Mouse (Mus musculus) cortical plate, adult 2 months (tissue): Measurements from ENCODE around the gene P2ry12.

ENCODE experiments used
- CTCF ChIP-seq: fragments of 200-500 bp; IDR thresholded peaks from 2 replicates; pipeline ENCODE4 v1.5.1; 2011; ENCODE audit warnings: mild to moderate bottlenecking, control low read depth, low read length; ENCODE audit not compliant: insufficient read depth; ENCODE audit errors: extremely low read depth
- POLR2A ChIP-seq: fragments of 200-500 bp; IDR thresholded peaks from 2 replicates; pipeline ENCODE4 v1.6.1; 2011; ENCODE audit warnings: mild to moderate bottlenecking, low read length, control low read depth; ENCODE audit not compliant: insufficient read depth; ENCODE audit errors: extremely low read depth

DNA sequence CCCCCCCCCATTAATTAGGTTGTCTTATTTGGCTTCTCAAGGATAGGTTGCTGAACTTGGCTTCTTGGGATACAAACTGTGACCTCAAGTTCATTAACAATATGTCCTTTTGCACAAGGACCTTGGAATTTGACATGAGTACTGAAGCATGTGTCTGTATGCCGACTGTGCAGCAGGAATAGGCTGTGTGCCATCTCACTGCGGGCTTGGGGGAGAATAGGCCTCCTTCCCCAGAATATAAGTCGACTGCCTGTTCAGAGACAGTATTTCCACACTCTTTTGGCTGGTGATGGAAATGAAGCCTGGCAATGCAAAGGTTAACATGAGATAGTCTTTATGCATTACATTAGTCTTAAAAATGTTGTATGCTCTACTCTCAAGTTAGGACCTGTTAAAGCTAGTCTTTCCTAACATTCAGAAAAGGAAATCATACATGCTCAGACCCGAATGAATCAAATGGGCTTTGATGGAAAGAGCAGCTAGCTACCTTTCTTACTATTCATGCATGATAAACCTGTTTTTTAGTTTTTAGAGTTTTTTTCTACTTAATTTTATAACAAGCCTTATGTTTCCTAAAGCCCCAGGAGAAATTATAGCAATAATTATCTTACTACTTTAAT, 65.2 kb downstream of the P2ry12 start:
- TF ChIP-seq CTCF (no peak), POLR2A (no peak)
